Mouse (Mus musculus) frontal cortex, postnatal 36 days (tissue): ENCODE measurements at regions not wholly inside any gene's neighbourhood (a gene's known extent, or its start where the extent isn't known, plus 50 kb on each side); places are given as distances from the start of the nearest gene placed in this dataset.
"Not testable (repeated sequence)": the region's sequence is repeated elsewhere in the genome, so short reads cannot be mapped to it uniquely, and the experiment has no call there.

Experiments used
- DNase-seq, 2 experiments: peaks; one replicate each; pipeline ENCODE4 v3.0.0; 2022; ENCODE audit warnings: low spot score in 2 of 2

- DNase-seq, result no peak
These were observed 150.7 kb upstream of the Hes1 start for GRCm38 (mm10) chr16:29913357-29914010.

- peak; percentile 19 to 34 for DNase-seq
These were observed 148.8 kb upstream of the Hes1 start for GRCm38 (mm10) chr16:29915346-29915745.

- DNase-seq, result no peak
These were observed 146.2 kb upstream of the Hes1 start for GRCm38 (mm10) chr16:29917989-29918388.

- no peak for DNase-seq
These were observed 145.8 kb upstream of the Hes1 start for GRCm38 (mm10) chr16:29918396-29918795.

GRCm38 (mm10) chr16:29920940-29921339 is 143.2 kb upstream of the Hes1 start:
- no peak for DNase-seq

GRCm38 (mm10) chr16:29921385-29921784 is 142.8 kb upstream of the Hes1 start:
- no peak for DNase-seq

GRCm38 (mm10) chr16:29927276-29927675 is 136.9 kb upstream of the Hes1 start:
- DNase-seq, result not testable (repeated sequence)

- DNase-seq, result no peak
These were observed 135.9 kb upstream of the Hes1 start for GRCm38 (mm10) chr16:29928291-29928690.

GRCm38 (mm10) chr16:29931746-29932351 is 132.3 kb upstream of the Hes1 start:
- no peak for DNase-seq

GRCm38 (mm10) chr16:29934649-29935048 is 129.5 kb upstream of the Hes1 start:
- DNase-seq, result no peak

GRCm38 (mm10) chr16:29938700-29939099 is 125.5 kb upstream of the Hes1 start:
- no peak for DNase-seq

GRCm38 (mm10) chr16:29939331-29939850 is 124.8 kb upstream of the Hes1 start:
- DNase-seq, result no peak

GRCm38 (mm10) chr16:29939869-29940707 is 124.1 kb upstream of the Hes1 start:
- DNase-seq, result no peak

- no peak for DNase-seq
These were observed 122.1 kb upstream of the Hes1 start for GRCm38 (mm10) chr16:29942111-29942510.

- no peak for DNase-seq
These were observed 120.0 kb upstream of the Hes1 start for GRCm38 (mm10) chr16:29943963-29944860.

- no peak for DNase-seq
These were observed 119.2 kb upstream of the Hes1 start for GRCm38 (mm10) chr16:29944966-29945365.

- no peak for DNase-seq
These were observed 118.8 kb upstream of the Hes1 start for GRCm38 (mm10) chr16:29945376-29945890.

GRCm38 (mm10) chr16:29945891-29946598 is 118.1 kb upstream of the Hes1 start:
- DNase-seq, result peak; percentile 40 to 54

GRCm38 (mm10) chr16:29946966-29947365 is 117.2 kb upstream of the Hes1 start:
- DNase-seq, result no peak

GRCm38 (mm10) chr16:29947670-29948069 is 116.5 kb upstream of the Hes1 start:
- DNase-seq, result no peak

- DNase-seq, result no peak
These were observed 114.0 kb upstream of the Hes1 start for GRCm38 (mm10) chr16:29950136-29950535.
